Mouse (Mus musculus) embryonic stem cell, embryonic (primary cell): ENCODE results near the gene Supv3l1.
"Not testable (repeated sequence)": the region's sequence is repeated elsewhere in the genome, so short reads cannot be mapped to it uniquely, and the experiment has no call there.

Experiments used
- CTCF ChIA-PET, 4 experiments: fragments of 300-600 bp in 2 of 4; fragments of 350-600 bp in 2 of 4; sonication (Branson Sonifier 250); formaldehyde crosslinking; loops; one replicate each; lab custom pipeline; 2022; ENCODE audit warnings: inconsistent platforms in 2 of 4; lab: Charles Lee
- POLR2A ChIA-PET, 4 experiments: fragments of 300-600 bp in 2 of 4; fragments of 350-600 bp in 2 of 4; sonication (Branson Sonifier 250); formaldehyde crosslinking; loops; one replicate each; lab custom pipeline; 2022; ENCODE audit warnings: antibody characterized with exemption in 4 of 4, inconsistent platforms in 1 of 4; lab: Charles Lee

Supv3l1 gene

DNA sequence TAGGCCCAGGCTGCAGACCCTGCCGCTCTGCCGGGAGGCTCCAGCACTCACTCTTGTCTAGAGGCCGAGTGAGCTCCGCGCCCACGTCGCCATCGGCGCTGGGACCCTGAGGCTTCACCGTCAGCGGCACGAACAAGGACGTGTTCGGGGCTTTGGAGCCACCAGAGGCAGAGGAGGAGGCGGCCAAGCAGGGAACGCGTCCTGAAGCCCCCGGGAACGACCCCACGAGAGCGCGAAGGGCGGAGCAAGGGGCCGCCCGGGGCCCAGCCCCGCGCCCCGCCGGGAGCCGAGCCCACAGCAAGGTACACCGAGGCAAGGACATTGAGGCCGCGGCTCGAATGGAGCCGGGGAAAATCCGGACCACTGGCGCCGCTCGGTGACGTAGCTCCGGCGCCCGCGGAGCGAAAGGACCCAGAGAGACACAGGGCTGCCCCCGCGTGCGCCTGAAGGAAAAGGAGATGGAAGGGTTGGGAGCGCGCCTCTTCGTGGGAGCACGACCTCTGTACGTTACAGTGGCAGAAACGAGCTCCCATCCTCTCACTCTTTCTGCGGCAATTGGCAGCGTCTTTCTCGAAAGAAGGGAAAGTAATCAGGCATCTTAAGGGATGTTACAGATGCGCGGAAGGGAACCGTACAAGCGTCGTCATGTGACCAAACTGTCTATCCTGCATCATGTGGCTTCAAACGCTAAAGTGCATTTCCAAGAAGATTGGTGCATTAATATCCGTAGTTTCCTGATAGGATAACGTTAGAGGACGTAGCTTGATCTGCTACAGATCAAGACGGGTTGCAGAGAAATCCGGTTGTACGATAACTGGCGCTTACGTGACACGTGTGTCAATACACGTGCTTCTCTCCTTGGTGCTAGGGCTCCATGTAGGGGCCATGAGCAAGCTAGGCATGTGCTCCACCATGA, at the start of gene Supv3l1, which contains the start of gene 4930507D05Rik:
TSS of gene Supv3l1 (minus strand) at position 375 of the 916 bp plus-strand sequence.
TSS of gene 4930507D05Rik (plus strand) at position 126 of the 916 bp plus-strand sequence.
- ChIA-PET CTCF (interaction anchor here in 2 of 4 experiments (0.6 to 1.2 kb wide), 4 partner anchors 37 to 189 kb away, joined by 3 to 9 read pairs (median 6); partner anchors contain the start of gene Vps26a (in 1 of the 2)), POLR2A (interaction anchor here in 3 of 4 experiments (0.6 to 9.3 kb wide), 52 partner anchors 9 to 531 kb away, joined by 3 to 169 read pairs (median 5); partner anchors contain the start of genes Vps26a (in 3 of the 3), Ccar1 (in 1 of the 3), Ddx50 (in 1 of the 3) and Hkdc1 (in 1 of the 3))

- ChIA-PET CTCF (interaction anchor here in 3 of 4 experiments (0.6 to 1.7 kb wide), 5 partner anchors 8 to 301 kb away, joined by 3 to 7 read pairs (median 4); no protein-coding TSS in a partner anchor), POLR2A (interaction anchor here in 2 of 4 experiments (0.6 to 2.2 kb wide), 8 partner anchors 10 to 264 kb away, joined by 3 to 9 read pairs (median 4); partner anchors contain the start of genes 4930507D05Rik (in 1 of the 2), Ddx21 (in 1 of the 2) and Supv3l1 (in 1 of the 2))
Observed at GRCm38 (mm10) chr10:62491681-62492080, 42.1 kb upstream of the Supv3l1 start.

DNA sequence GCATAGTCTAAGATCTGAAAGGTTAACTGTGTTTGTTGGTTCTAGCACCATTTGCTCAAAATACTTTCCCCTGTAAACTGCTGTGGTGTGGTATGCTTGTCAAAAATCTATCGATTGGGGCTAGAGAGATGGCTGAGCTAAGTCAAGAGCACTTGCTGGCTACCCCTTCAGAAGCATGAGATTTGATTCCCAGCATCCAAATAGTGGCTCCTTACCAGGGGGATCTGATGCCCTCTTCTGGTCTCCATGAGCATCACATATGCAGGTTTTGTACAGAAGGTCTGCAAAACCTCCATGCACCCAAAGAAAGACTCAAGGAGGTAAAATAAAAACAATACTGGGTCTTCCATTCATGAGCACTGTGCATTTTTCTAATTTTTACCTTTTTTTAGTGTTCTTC, 38.7 kb upstream of the Supv3l1 start:
- ChIA-PET POLR2A (interaction anchor here in 2 of 4 experiments (1.0 to 10.2 kb wide), 9 partner anchors 8 to 246 kb away, joined by 3 to 155 read pairs (median 6); partner anchors contain the start of genes 4930507D05Rik (in 2 of the 2) and Supv3l1 (in 2 of the 2)), CTCF (interaction anchor here in 1 of 4 experiments (1.0 kb wide), 1 partner anchor 61 kb away, joined by 3 read pairs; no protein-coding TSS in a partner anchor)

DNA sequence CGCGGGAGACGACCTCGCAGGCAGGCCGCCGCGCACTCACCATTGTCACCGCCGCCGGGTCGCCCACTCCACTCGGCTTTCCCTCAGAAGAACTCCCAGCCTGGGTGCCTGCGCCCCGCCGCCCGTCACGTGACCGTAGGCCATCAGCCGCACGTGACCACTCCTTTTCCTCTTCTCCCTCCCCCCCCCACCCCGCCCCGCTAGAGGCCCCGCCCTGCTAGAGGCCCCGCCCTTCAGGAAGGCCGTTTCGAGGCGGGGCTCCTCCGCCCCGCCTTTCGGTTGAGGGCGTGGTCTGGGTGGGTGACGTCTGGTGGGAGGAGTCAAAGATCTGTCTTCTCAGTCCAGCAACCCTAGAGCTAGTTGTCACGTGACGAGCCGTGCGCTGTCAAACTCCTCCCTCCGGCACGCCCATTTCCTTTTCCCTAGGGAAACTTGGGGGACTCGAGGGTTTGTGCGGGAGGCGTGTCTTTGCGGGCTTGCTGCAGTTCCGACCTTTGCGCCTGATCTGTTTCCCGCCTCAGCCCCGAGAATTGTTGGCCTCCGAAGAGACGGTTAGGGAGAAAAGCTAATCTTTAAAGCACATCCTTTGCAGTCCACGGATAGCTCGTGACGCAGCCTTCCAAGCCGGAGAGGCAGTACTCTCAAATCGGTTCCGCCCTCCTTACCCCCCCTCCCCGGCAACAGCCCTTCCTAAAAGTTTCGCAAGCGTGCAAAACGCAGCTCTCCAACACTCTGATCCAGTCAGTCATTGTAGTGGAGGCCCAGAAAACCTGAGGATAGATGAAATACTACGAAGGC, 37.3 kb upstream of the Supv3l1 start, which contains the start of gene Vps26a:
TSS of gene Vps26a (minus strand) at position 188 of the 798 bp plus-strand sequence.
- ChIA-PET CTCF (interaction anchor here (0.6 to 2.5 kb wide), 13 partner anchors 13 to 415 kb away, joined by 3 to 17 read pairs (median 4); partner anchors contain the start of genes 4930507D05Rik (in 1 of the 4), Neurog3 (in 1 of the 4) and Supv3l1 (in 1 of the 4)), POLR2A (interaction anchor here in 3 of 4 experiments (0.6 to 10.2 kb wide), 104 partner anchors 8 to 562 kb away, joined by 3 to 155 read pairs (median 4); partner anchors contain the start of genes 4930507D05Rik (in 3 of the 3), Ddx21 (in 3 of the 3), Kif1bp (in 3 of the 3) and Supv3l1 (in 3 of the 3))

GRCm38 (mm10) chr10:62485878-62486582, 36.5 kb upstream of the Supv3l1 start:
- POLR2A ChIA-PET: interaction anchor here (0.6 to 10.2 kb wide), 92 partner anchors 8 to 1037 kb away, joined by 3 to 155 read pairs (median 4); partner anchors contain the start of genes 4930507D05Rik (in 3 of the 4), Kif1bp (in 3 of the 4), Supv3l1 (in 3 of the 4) and Ccar1 (in 2 of the 4)
- CTCF ChIA-PET: interaction anchor here in 3 of 4 experiments (0.6 to 2.5 kb wide), 6 partner anchors 14 to 146 kb away, joined by 3 to 17 read pairs (median 8); no protein-coding TSS in a partner anchor

DNA sequence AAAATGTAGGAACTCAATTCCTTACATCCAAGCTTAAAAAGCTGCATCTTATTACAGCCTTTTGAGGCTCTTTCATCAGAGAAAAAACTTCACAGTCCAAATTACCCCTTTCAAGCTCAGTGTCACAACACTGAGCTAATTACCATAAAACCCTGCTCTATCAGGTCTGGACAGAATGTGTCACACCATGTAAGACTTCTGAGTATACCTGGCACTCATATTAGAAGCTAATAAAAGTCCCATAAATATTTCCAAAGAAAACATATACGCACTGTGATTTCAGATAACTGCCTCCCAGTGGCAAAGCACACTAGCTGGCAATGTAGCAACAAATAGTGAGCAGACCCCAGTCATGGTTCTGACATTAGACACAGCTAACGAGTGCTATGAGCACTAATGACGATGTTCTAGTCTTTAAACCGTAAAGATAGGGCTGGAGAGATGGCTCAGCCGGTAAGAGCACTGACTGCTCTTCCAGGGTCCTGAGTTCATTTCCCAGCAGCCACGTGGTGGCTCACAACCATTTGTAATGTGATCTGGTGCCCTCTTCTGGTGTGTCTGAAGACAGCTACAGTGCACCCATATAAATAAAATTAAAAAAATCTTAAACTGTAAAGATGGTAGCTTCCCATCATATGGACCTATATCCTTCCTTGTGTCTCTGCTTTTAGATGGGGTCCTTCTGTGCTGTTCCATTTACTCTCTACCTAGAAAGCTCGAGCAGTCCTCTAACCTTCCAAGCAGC, 31.7 kb upstream of the Supv3l1 start:
- ChIA-PET CTCF (interaction anchor here (0.6 to 1.7 kb wide), 11 partner anchors 11 to 294 kb away, joined by 3 to 8 read pairs (median 4); partner anchors contain the start of gene Tacr2 (in 1 of the 4)), POLR2A (interaction anchor here (0.6 to 10.2 kb wide), 28 partner anchors 9 to 732 kb away, joined by 3 to 155 read pairs (median 4); partner anchors contain the start of genes 4930507D05Rik (in 2 of the 4), Supv3l1 (in 2 of the 4), Ddx21 (in 1 of the 4) and Kif1bp (in 1 of the 4))

GRCm38 (mm10) chr10:62476980-62477379, 27.4 kb upstream of the Supv3l1 start:
- ChIA-PET POLR2A (interaction anchor here in 3 of 4 experiments (0.6 to 6.6 kb wide), 25 partner anchors 8 to 421 kb away, joined by 3 to 79 read pairs (median 4); partner anchors contain the start of genes 4930507D05Rik (in 2 of the 3), Supv3l1 (in 2 of the 3), Vps26a (in 2 of the 3) and Ddx50 (in 1 of the 3)), CTCF (interaction anchor here in 3 of 4 experiments (0.6 to 1.0 kb wide), 3 partner anchors 81 to 216 kb away, joined by 3 to 5 read pairs (median 3); no protein-coding TSS in a partner anchor)

GRCm38 (mm10) chr10:62474944-62475343, 25.4 kb upstream of the Supv3l1 start:
- POLR2A ChIA-PET: interaction anchor here in 2 of 4 experiments (0.7 to 6.6 kb wide), 10 partner anchors 9 to 422 kb away, joined by 3 to 79 read pairs (median 4); partner anchors contain the start of genes Supv3l1 (in 2 of the 2), Vps26a (in 2 of the 2) and 4930507D05Rik (in 1 of the 2)
- CTCF ChIA-PET: no interaction called here

GRCm38 (mm10) chr10:62471105-62471504, 21.6 kb upstream of the Supv3l1 start:
- CTCF ChIA-PET: no interaction called here
- POLR2A ChIA-PET: interaction anchor here in 2 of 4 experiments (1.1 to 3.6 kb wide), 9 partner anchors 10 to 157 kb away, joined by 3 to 21 read pairs (median 5); partner anchors contain the start of genes 4930507D05Rik (in 1 of the 2), Supv3l1 (in 1 of the 2) and Vps26a (in 1 of the 2)

DNA sequence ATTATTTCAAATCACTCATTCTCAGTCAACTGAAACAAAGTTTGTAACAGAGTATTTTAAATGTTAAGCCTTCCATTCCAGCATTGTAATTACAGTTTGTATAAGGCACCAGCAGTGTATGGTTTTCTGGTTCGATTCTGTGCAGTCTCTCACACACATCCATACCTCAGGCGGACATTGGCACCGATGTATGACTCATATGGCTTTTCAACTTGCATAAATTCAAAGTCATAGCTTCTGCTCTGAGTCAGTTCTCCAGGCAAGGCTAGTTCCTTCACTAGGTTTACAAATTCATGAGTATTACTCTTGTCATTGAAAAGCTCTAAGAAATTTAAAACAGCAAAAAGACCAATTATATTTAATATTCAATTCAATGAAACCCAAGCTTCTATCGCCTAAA, 20.2 kb upstream of the Supv3l1 start:
- CTCF ChIA-PET: interaction anchor here in 1 of 4 experiments (1.4 kb wide), 1 partner anchor 12 kb away, joined by 4 read pairs; no protein-coding TSS in a partner anchor
- POLR2A ChIA-PET: interaction anchor here in 2 of 4 experiments (0.7 to 3.6 kb wide), 11 partner anchors 9 to 132 kb away, joined by 3 to 21 read pairs (median 4); partner anchors contain the start of genes 4930507D05Rik (in 1 of the 2), Ddx21 (in 1 of the 2) and Supv3l1 (in 1 of the 2)

DNA sequence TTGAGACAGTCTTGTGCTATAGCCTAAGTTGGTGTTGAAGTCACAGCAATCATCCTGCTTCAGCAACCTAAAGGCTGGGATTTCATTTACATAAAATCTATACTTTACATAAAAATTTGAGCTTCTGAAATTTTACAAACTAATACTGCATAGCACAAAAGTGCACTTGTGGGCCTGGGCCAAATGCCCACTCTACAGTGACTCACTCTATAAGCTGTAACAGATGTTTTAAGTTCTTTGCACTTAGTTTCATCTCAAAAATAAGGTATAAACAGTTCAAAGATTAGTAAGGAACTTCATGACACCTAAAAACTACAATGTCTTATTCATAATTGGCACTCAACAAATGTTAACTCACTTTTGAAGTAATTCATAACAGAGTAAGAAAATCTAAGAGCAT, 11.8 kb upstream of the Supv3l1 start:
- CTCF ChIA-PET: no interaction called here
- POLR2A ChIA-PET: interaction anchor here in 1 of 4 experiments (1.4 kb wide), 1 partner anchor 24 kb away, joined by 4 read pairs; no protein-coding TSS in a partner anchor

DNA sequence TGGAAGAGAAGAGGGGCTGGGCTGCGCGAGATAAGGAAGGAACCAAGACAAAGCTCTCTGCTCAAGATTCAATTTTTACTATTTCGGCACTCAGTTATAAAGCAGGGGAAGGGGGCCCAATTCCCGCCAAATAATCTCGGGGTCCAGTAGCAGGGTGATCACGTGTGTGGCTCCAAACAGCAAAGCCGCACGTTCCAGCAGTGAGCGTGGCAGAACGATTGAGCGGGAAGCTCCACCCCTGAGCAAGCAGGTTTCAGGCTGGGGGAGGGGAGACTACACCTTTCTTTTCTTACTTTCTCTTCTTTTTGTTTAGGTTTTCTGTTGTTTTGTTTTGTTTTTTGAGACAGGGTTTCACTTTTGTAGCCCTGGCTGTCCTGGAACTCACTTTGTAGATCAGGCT, 2.5 kb upstream of the Supv3l1 start:
- POLR2A ChIA-PET: interaction anchor here in 3 of 4 experiments (0.6 to 9.3 kb wide), 19 partner anchors 11 to 219 kb away, joined by 3 to 169 read pairs (median 5); partner anchors contain the start of genes Vps26a (in 2 of the 3), Ddx50 (in 1 of the 3) and Kif1bp (in 1 of the 3)
- CTCF ChIA-PET: not testable (repeated sequence)

- ChIA-PET CTCF (interaction anchor here in 1 of 4 experiments (1.1 to 1.2 kb wide), 2 partner anchors 37 to 189 kb away, joined by 3 to 4 read pairs; partner anchors contain the start of gene Vps26a), POLR2A (interaction anchor here in 3 of 4 experiments (0.6 to 9.3 kb wide), 50 partner anchors 10 to 530 kb away, joined by 3 to 169 read pairs (median 6); partner anchors contain the start of genes Vps26a (in 3 of the 3), Ccar1 (in 1 of the 3), Ddx50 (in 1 of the 3) and Hkdc1 (in 1 of the 3))
Observed at GRCm38 (mm10) chr10:62450280-62450640, 722 bp upstream of the Supv3l1 start.

- ChIA-PET CTCF (interaction anchor here in 1 of 4 experiments (0.5 kb wide), 1 partner anchor 52 kb away, joined by 3 read pairs; no protein-coding TSS in a partner anchor), POLR2A (interaction anchor here in 2 of 4 experiments (1.0 to 17.8 kb wide), 8 partner anchors 10 to 35 kb away, joined by 3 to 169 read pairs (median 6); partner anchors contain the start of genes 4930507D05Rik (in 2 of the 2) and Supv3l1 (in 2 of the 2))
Observed at GRCm38 (mm10) chr10:62430427-62430826, 19.1 kb downstream of the Supv3l1 start.
